ENCODE assay signal across 13 mouse cellular contexts in genomic region chr2:126519872-126520581, GRCm38 (mm10). TPM values are rescaled to one million over a fixed set of nuclear protein-coding genes. Genes with fewer than 3 reads are reported as not detected.
A peak's percentile ranks its signal among the peaks of the same experiment; 100 is the strongest.
DNase-seq lines count a peak whose midpoint lies in the region; ATAC-seq and TF ChIP-seq lines count a peak whose summit lies in the region.
"Had no signal": no experiment of that assay in that cellular context is flagged by ENCODE, and none has a peak within 500 bp of the region (broad histone marks: within the 10 kb centered on the region; RNA-seq: fewer than 3 reads in every experiment).

No protein-coding gene starts in this region.

- H3K4me1 ChIP-seq in lung, embryonic 14.5 days (ENCODE audit: insufficient read depth), result no peaks in the 10 kb centered on the region
- no peaks in the 10 kb centered on the region for H3K4me1 ChIP-seq in embryonic facial prominence, embryonic 10.5 days
- H3K4me1 ChIP-seq: limb, embryonic 10.5 days had no signal

- DNase-seq in cerebellum, postnatal 14 days, result peak; percentile 51 to 79
- no peak for DNase-seq in cerebellum, adult 11-12 months
- DNase-seq in lung, embryonic 14.5 days, result peak; percentile 15
- DNase-seq in lung, postnatal 25 days (ENCODE audit: low spot score), result no peak
- peak; percentile 39 to 46 for DNase-seq in adrenal gland, adult 18-20 months (ENCODE audit: low spot score in 2 of 2)
- peak; percentile 83 to 86 for DNase-seq in kidney, postnatal 25 days
- DNase-seq in embryonic facial prominence, embryonic 10.5 days (ENCODE audit: low spot score), result no peak
- no peak for DNase-seq in neural tube, embryonic 10.5 days (ENCODE audit: extremely low spot score, low spot score)
- DNase-seq: thymus, postnatal 4 days had no signal

- no peak for TF ChIP-seq CTCF in lung, embryonic 14.5 days (IDR thresholded peaks at IDR 0.05; ENCODE audit: low read depth)

- WGBS in lung, embryonic 14.5 days, result 61% methylated on average over 11 of the region's 11 CpGs
- 91% methylated on average over 11 of the region's 11 CpGs for WGBS in embryonic facial prominence, embryonic 10.5 days

- H3K27me3 ChIP-seq in lung, embryonic 14.5 days (ENCODE audit: insufficient read depth, low read length), result no peaks in the 10 kb centered on the region
- no peaks in the 10 kb centered on the region for H3K27me3 ChIP-seq in embryonic facial prominence, embryonic 10.5 days (replicated peaks; ENCODE audit: low read depth, poor library complexity, severe bottlenecking)

- H3K36me3 ChIP-seq in lung, embryonic 14.5 days (ENCODE audit: insufficient read depth), result no peaks in the 10 kb centered on the region
- no peaks in the 10 kb centered on the region for H3K36me3 ChIP-seq in embryonic facial prominence, embryonic 10.5 days (replicated peaks)
- H3K36me3 ChIP-seq: limb, embryonic 10.5 days had no signal

- no peak overlapping the region for H3K4me2 ChIP-seq in lung, embryonic 14.5 days

- no peak for ATAC-seq in lung, embryonic 14.5 days (ENCODE audit: insufficient read depth)
- ATAC-seq: Patski had no signal

- H3K9me3 ChIP-seq in lung, embryonic 14.5 days (ENCODE audit: low read depth, low read length), result no peaks in the 10 kb centered on the region
- H3K9me3 ChIP-seq in embryonic facial prominence, embryonic 10.5 days, result no peaks in the 10 kb centered on the region
- H3K9me3 ChIP-seq: limb, embryonic 10.5 days had no signal

- no peak overlapping the region for H3K9ac ChIP-seq in lung, embryonic 14.5 days

- no peak overlapping the region for H3K4me3 ChIP-seq in lung, embryonic 14.5 days (ENCODE audit: low read depth, low read length)
- no peak overlapping the region for H3K4me3 ChIP-seq in embryonic facial prominence, embryonic 10.5 days
- H3K4me3 ChIP-seq: limb, embryonic 10.5 days had no signal

- no peak overlapping the region for H3K27ac ChIP-seq in lung, embryonic 14.5 days (ENCODE audit: low read depth)
- no peak overlapping the region for H3K27ac ChIP-seq in embryonic facial prominence, embryonic 10.5 days (replicated peaks)
- H3K27ac ChIP-seq: limb, embryonic 10.5 days; macrophage had no signal

RNA-seq across cellular contexts. Expression of gene Atp8b4, which starts 19.6 kb away (rescaled TPM):
- 0.39 and 0.50 TPM in 2 replicates for polyA plus RNA-seq in lung, embryonic 14.5 days (2014; fragmentation: Nextera tagmentation; extraction: Ambion mirVana)
- 1 to 10 TPM; 1.5 to 3.0 TPM for total RNA-seq in adrenal gland, adult 18-20 months (2021)
- 0.52 and 1.3 TPM in 2 replicates for polyA plus RNA-seq in embryonic facial prominence, embryonic 10.5 days (2016; fragmentation: Nextera tagmentation; extraction: Ambion mirVana)
- polyA plus RNA-seq: cortical plate, adult 2 months had no signal

RNA-seq across cellular contexts. Expression of gene Slc27a2, which starts 32.2 kb away (rescaled TPM):
- polyA plus RNA-seq in lung, embryonic 14.5 days (2014; fragmentation: Nextera tagmentation; extraction: Ambion mirVana), result 1.3 TPM in 2 replicates
- total RNA-seq in adrenal gland, adult 18-20 months (2021), result 10 to 100 TPM; 20.9 to 24.6 TPM
- polyA plus RNA-seq in embryonic facial prominence, embryonic 10.5 days (2016; fragmentation: Nextera tagmentation; extraction: Ambion mirVana), result 1.5 and 3.8 TPM in 2 replicates
- polyA plus RNA-seq: macrophage, Patski had no signal

Comparison
In these comparisons a context has a peak if more than half of its experiments do, and no peak if none do; other contexts are left out.
1. DNase-seq: peak in cerebellum, postnatal 14 days (2 of 2), lung, embryonic 14.5 days (single experiment), adrenal gland, adult 18-20 months (2 of 2) and kidney, postnatal 25 days (2 of 2); none in cerebellum, adult 11-12 months (single experiment), lung, postnatal 25 days (single experiment), embryonic facial prominence, embryonic 10.5 days (single experiment) and neural tube, embryonic 10.5 days (single experiment).